Mouse (Mus musculus) embryo, embryonic 10.5 days (tissue): Measurements from ENCODE around the gene Cnp.
"Not testable (repeated sequence)": the region's sequence is repeated elsewhere in the genome, so short reads cannot be mapped to it uniquely, and the experiment has no call there.

ENCODE experiments used
- DNase-seq: peaks from one replicate; pipeline ENCODE4 v3.0.0-alpha.2; 2015; ENCODE audit warnings: low spot score

The Cnp gene

DNA sequence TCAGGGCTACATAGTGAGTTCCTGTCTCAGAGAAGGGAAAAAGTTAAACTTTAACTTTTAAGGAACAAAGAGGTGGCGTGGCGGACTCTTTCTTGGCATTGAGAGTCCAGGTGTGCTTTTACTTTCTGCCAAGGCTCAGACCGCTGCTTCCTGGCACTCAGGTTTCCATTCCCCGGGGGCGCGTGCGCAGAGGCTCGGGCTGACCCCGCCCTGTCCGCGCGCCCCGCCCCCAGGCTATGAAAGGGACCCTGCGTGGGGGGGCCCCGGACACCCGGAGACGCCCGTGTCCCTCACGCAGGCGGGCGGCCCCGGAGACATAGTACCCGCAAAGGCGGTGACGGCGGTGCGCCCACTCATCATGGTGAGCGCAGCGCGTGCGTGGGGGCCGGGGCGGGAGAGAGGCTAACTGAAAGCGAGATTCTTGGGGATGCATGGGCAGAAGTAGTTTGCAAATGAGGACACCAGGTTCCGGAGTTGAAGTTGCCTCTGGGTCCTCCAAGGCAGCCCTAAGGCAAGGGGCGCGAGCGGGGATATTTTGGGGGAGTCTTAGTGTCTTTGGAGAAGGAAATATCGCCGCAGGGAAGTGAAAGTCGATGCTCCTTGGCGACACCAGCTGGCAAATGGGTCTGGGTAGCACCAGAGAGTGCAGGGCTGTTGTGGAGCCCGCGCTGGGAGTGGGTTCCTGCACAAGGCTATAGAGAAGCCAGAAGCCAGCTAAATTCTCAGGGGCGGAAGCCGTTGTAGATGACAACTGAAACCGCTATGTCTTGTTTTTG is at the start of gene Cnp:
Cnp (plus strand) TSS at position 197 of the 776 bp plus-strand sequence.
- peak; percentile 73 for DNase-seq

DNA sequence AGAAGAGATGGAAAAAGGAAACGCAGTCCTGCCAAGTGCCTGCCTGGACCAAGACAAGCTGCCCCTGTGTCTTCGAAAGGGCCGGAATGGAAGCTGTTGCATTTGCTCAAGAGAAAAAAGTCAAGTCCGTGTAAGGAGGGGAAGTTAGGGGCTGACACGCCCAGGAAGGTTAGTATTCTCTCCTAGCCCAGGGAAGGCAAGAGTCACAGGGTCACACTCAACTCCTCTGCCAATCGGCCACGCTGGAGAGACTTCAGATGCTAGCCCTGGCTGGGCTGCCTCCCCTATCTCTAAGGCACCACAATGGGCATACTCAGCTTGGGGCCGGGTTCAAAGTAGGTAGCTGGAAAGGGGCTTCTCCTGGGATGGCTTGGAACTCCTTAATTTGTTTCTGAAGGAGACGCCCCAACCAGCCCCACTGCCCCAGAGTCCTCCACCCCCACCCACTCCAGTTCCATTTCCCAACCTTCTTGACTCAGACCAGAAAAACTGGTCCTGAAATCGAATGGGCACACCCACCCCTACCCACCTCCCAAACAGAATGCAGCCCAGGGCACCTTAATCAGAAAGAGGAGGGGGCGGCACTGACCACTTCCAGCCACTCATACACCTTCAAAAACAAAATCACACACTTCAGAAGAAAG is 49.6 kb upstream of the Cnp start:
- DNase-seq = no peak

DNA sequence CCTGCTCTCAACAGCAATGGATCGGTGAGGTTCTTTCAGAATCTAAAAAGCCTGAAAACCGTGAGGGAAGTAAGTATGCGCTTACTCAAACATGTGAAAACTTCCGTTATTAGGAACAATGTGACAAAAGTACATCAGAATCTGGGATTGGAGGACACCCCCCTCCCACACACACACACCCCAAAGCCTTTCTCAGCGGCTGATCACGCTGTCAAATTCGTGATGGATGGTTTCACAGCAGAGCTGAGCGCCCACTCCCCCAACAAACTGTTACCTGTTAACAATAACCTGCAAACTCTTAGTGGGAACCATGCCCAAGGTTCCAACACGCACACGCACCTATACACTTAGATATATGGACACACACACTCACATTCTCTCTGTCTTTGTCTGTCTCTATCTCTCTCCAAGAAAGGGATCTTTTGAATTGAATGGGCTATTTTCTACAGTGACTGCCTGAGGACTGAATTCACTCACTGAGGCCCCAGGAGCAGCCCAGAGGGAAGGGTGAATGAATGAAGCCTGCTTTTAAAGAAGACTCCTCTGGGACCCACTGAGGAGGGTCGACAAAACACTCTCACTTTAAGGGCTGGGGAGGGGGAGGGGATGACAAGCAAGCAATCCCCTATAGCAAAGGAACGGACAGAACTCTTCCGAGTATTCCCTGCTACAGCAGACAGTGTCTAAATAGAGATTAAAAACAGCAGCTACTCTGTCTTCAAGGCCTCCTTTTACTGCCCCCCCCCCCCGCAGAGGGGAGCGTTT is 48.5 kb upstream of the Cnp start:
- DNase-seq = peak; percentile 67

DNA sequence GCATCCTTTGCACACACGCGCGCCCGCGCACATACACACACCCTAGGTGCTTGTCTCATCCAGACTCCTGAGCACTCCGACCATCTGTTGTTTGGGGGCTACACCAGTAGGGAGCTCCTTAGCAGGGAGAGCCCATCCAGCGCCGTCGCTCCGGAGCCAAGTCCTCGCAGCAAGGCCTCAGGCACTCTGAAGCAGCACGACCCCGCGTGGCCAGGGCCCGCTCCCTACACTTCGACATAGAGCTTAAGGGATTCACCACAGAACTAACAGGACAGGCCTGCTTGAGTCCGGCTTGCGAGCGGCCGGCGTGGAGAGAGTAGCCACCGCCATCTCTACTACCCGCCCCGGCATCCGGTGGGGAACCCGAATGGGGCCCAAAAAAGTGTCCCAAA is 47.6 kb upstream of the Cnp start:
- peak; percentile 75 for DNase-seq

DNA sequence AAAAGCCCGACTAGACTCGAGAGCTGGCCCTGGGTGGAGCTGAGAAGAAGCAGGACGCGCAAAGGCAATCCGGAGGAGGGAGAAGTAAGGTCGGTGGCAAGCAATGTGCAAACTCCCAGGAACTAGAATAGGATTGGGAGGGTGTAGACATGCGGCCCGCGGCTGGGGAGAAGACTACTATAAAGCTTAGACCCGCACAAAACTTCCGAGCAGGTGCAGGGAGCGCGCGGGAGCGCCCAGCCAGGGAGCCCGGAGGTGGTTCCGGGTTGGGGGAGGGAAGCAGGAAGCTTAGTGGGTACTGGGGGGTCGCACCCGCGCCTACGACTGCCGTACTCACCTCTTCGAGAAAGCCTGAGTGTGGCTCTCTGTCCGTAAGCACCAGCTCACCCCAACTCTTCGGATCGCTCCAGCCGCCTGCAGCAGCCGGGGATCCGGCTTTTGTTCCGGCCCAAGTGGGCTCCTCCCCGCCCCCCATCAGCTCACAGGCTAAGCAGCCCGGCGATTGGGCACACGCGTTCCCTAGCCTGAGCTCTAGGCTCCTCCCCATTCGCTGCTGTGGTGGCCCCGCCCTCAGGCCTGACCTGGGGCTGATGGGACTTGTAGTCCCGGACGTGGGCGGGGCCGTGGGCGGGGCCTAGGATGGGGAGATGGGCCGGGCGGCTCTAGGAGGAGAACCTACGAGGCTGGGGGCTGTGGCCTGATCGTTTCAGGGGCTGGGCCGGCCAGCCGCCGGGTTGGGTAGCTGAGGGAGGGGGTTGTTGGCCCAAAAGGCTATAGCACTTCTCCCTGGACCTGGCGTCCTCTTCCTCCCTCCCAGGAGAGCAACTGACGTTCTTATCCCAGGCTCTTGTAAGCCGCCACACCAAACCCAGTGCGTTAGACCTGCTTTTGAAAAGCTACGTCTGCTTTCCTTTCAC is 47.0 kb upstream of the Cnp start, which contains the start of gene Acly:
Acly (minus strand) TSS at position 543 of the 917 bp plus-strand sequence.
- peak; percentile 100 for DNase-seq

DNA sequence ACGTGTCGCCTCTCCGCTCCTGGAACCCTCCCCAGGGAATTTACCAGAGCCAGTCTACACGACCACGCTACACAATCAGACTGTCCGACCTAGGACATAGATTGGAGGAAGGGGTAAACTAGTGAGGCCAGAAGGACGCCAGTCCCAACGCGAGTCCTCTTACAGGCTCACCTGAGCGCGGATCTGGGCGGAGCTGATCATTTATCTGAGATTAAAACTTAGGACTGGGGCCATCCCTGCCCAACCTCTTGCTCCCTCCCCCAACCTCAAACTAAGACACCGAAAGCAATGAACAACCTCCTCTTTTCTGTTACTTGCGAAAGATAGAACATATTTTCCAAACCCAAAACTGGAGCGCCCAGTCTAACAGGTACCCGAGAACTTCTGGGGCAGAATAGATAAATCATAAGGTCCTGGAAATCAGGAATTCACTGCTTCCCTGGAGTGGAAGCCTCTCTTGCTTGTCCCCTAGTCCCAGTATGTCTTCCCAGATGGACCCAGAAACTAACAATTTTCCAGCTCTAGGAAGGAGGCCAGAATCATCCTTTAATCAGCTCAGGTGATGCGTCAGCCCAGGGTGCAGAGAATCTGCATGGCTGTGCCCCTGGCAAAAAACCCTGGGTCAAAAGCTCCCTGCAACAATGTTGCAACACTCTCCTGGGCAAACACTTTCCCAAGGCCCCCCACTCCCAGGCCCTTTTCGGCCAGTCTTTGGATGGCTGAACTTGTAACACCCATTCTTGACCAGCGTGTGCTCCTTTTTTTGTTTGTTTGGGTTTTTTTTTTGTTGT is 46.1 kb upstream of the Cnp start:
- no peak for DNase-seq

DNA sequence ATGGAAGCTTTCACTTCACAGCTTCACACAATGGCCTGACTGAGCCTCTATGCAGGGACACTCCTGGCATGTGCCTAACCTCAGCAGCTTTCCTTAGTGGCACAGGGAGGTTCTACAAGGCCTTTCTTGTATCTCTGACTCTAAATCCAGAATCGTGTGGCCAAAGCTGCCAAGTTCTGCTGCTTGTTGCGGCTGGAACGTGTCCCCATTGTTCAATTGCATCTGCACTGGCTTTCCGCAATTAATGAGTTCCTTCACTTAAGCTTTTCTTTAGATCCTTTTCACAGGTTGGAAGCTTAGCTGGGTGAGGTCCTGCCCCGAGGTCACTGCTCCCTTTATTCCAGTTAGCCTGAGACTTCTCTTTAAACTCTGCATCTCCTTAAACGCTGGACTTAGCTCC is 40.8 kb upstream of the Cnp start:
- DNase-seq = no peak

DNA sequence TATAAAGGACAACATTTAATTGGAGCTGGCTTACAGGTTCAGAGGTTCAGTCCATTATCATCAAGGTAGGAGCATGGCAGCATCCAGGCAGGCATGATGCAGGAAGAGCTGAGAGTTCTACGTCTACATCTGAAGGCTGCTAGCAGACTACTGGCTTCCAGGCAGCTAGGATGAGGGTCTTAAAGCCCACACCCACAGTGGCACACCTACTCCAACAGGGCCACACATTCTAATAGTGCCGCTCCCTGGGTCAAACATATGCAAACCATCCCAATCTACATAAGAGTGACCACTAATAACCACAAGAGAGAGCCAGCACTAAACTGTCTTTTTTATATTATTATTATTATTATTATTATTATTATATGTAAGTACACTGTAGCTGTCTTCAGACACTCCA is 40.3 kb upstream of the Cnp start:
- DNase-seq = not testable (repeated sequence)

DNA sequence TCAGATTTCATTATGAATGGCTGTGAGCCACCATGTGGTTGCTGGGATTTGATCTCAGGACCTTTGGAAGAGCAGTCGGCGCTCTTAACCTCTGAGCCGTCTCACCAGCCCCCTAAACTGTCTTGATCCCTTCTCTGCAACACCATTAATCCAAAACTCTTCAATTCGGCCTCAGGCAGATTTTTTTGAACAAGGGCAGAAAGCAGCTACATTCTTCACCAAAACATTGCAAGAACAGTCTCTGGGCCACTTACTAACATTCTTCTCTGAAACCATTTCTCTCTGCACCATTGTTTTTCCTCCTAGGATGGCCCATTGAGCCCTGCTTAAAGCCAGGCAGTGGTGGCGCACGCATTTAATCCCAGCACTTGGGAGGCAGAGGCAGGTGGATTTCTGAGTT is 39.9 kb upstream of the Cnp start:
- DNase-seq = not testable (repeated sequence)

DNA sequence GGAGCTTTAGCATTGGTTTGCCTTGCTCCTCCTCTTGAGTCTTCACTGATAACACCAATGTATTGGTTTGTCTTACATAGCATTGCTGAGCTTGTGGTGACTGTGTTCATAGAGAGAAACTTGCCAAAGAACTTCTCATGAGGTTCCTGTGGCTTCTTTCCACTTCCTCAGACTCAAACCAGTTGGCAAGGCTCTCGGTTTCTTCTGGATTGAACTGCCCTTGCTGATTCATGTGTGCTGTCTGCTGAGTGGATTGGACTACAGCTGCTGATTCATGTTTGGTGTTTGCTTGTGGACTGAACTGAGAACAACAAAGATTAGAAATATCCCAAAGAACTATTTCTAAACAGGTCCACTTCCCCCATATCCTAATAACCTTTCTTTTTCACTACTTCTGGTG is 38.7 kb upstream of the Cnp start:
- DNase-seq = no peak

DNA sequence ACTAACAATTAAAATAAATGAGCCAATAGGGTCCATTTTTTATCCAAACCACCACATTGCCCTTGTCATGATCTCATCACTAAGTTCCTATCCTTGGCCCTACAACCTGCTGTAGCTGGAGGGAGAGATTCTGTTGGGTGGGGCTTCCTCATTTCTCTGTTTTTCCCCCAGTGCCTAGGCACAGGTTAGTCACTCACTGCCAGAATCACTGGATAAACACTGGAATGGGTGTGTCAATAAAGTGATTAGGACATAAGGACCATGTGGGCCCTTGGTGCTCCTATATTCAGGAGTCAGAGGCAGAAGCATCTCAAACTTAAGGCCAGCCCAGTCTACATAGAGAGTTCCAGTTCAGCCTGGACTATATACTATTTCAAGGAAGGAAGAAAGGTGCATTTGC is 38.2 kb upstream of the Cnp start:
- DNase-seq = no peak

DNA sequence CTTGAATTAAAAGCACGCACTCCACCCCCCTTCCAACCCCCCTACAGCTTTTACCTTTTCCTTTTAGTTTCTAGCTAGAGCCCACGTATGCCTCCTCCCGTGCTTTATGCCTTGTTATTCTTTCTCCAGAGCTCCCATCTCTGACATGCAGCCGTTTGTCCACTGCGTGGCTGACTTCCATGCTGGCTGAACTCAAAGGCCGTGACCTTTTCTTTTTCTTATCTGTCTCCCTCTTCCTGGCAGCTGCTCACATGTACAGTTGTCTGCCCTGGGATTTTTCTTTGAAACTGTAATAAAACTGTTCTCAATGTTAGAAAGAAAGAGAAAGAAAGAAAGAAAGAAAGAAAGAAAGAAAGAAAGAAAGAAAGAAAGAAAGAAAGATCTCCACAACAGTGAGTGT is 33.7 kb upstream of the Cnp start:
- DNase-seq = no peak

DNA sequence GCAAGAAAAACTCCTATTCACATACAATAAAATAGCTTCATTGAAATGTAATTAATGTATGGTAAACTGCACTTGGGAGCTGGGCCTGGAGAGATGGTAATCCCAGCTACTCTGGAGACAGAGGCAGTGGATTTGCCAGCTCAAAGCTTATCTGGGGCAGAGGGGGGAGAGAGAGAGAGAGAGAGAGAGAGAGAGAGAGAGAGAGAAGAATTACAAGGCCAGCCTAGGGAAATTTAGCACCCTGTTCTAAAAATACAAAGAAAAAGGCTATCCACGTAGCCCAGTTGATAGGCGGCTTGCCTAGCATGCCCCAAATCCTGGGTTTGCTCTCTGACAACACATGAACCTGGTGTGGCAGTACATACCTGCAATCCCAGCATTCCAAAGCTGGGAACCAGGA is 33.1 kb upstream of the Cnp start:
- no peak for DNase-seq

DNA sequence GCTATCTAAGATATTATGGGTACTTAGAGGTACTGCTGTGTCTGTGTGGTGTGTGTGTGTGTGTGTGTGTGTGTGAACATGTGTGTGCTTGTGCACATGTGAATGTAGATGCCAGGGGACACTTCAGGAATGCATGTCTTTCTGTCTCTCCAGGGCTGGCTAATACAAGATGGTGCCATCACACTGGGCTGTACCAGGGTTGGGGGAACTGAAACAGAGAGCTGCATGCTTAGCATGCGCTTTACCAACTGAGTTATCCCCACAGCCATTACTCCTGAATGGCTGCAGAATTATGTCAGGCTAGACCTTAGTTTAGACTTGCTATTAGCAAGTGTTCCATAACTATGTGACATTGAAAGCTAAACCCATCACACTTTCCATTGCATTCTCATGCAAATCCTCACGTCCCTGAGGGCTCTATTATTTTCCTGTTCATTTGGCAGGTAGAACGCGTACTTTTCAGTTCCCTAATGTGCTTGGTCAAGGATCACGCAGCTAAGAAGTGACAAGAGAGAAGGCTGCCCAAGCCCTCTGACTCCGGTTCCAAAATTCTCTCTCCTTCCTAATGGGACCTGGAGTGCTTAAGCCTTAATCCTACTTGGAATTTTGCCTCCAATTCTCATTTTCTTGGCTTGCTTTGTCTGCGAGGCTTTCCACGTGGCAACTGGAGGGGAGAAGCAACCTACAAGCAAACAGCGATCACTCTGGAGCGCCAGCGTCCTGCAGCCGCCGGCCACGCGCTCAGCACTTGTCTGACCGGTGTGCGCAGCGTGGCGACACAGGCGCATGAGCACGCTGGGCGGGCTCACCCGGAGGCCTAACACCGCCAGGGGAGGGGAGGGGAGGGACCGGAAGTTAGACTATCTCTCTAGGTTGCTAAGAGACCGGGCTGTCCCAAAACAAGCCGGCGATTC is 29.6 kb upstream of the Cnp start, which contains the start of gene Ttc25:
Ttc25 (plus strand) TSS at position 776 of the 914 bp plus-strand sequence.
- peak; percentile 97 for DNase-seq

DNA sequence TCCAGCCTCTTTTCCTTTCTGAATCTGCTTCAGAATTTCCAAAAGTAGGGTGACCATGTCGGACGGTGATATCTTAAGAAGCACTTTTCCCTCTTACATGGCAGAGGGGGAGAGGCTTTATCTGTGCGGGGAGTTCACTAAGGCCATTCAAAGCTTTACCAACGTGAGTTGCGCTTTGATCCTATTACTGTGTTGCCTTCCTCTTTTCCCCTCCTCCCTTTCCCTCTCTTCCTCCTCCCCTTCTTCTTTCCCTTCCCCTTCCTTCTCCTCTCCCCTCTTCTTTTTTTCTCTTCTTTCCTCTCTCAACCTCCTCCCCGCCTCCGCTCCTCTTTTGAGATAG is 29.0 kb upstream of the Cnp start:
- DNase-seq = no peak

DNA sequence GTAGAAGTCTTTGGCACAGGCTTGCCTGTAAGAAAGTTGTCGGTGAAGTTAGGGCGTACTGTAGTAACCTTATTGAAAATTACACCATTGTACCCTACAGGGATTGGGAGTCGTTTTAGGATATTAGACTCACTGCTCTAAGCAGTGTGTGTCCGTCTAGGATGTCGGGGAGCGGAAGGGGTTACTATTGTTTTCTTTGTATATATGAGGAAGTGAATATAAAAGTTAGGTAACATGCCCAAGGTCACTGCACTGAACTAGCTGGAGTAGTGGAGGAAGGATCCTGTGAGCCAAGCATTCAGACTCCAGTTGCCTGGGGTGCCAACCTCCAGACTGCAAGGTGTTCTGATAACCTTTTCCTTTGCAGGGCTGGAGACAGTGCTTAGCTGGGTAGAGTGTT is 27.7 kb upstream of the Cnp start:
- no peak for DNase-seq

DNA sequence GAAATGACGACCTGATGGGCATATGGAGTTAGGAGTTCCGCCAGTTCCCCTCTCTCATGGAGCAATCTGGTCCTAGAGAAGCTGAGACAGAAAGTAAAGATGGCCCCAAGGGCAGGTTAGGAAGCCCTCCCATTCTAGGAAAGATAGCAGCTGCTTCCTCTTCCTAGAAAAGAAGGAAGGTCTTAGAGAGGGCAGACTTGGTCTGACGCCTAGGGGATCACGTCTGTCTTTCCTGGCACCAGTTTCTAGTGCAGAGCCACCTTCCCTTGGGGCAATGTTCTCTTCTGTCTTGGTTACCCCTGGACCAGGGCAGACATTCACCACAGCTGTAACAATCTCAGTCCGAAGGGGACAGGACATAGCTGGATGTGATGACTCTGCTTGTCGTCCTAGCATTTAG is 26.6 kb upstream of the Cnp start:
- no peak for DNase-seq

DNA sequence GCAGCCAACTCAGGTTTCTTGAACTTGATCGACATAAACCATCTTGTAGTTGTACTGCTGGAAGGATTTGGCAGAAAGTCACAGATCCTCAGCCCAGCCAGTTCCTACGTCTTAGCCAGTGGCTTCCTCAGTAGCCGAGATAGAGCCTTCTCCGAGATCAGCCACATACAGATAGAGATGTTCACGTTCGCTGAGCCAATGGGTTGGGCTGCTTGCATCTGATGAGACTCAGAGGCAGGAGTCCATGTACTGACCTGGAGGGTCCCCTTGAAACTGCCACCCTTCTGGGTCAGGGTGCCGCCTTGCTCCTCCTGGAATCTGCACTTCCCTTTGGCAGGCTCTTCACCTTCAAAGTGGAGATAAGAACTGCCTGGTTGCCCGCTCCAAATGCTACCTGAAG is 25.2 kb upstream of the Cnp start:
- no peak for DNase-seq

DNA sequence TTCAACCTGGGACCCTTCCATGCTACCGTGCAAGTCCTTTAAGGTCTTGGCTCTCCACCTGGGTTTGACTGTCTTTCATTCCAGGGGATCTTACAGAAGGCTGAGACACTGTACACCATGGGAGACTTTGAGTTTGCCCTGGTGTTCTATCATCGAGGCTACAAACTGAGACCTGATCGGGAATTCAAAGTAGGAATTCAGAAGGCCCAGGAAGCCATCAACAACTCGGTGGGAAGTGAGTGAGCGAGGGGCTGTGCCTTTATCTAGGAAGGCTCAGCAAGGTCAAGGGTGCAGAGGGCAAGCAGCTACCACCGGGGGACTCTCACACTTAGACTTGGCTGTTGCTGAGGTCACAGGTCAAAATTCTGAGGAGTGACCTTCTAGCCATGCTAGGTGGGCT is 24.6 kb upstream of the Cnp start:
- no peak for DNase-seq

DNA sequence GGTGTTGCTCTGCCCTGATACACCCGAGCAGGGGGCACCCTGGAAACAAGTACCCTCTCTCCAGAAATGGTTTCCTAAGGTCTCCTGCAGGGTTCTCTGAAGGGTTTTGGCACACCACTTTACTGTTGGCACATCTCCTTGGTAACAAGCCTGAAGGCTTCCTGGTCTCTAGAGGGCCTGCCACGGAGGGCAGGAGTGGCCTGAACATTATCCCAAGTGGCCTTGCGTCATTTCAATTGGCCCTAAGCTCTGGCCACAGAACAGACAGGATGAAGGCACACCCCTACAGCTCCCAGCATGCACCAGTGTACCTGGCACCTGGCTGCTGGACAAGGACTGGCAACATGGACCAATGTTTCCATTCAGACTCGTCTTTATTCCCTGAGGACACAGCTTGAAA is 21.9 kb upstream of the Cnp start:
- DNase-seq = no peak
